Mouse (Mus musculus): Measurements from ENCODE around the gene Tpcn2. TPM values are rescaled to one million over a fixed set of nuclear protein-coding genes. Genes with fewer than 3 reads are reported as not detected.

Tpcn2 gene
- polyA plus RNA-seq, 1 experiment, result 34.7 TPM

- TF ChIP-seq POLR2A (IDR thresholded peaks at IDR 0.05; ENCODE audit: borderline replicate concordance, control insufficient read depth, low read depth, low read length), result no peak
- TF ChIP-seq CTCF (IDR thresholded peaks at IDR 0.05; ENCODE audit: control insufficient read depth, insufficient read depth, low read length), result no peak
- 80% methylated on average over 3 of the region's 3 CpGs for WGBS
- H3K4me3 ChIP-seq (replicated peaks; ENCODE audit: control insufficient read depth, low read depth, low read length), result no peak overlapping the region
Observed at GRCm38 (mm10) chr7:145143502-145144070, 140.2 kb downstream of the Tpcn2 start.

GRCm38 (mm10) chr7:145140656-145141055 lies 143.2 kb downstream of the Tpcn2 start:
- Histone ChIP-seq H3K27ac (ENCODE audit: control insufficient read depth, insufficient read depth, low read depth, low read length, poor library complexity) (no peak overlapping the region), H3K4me3 (replicated peaks; ENCODE audit: control insufficient read depth, low read depth, low read length) (no peak overlapping the region), H3K4me1 (ENCODE audit: control insufficient read depth, insufficient read depth, low read length) (no peaks in the 10 kb centered on the region)
- WGBS, result 42% methylated on average over 2 of the region's 2 CpGs
- TF ChIP-seq CTCF (IDR thresholded peaks at IDR 0.05; ENCODE audit: control insufficient read depth, insufficient read depth, low read length) (no peak), POLR2A (IDR thresholded peaks at IDR 0.05; ENCODE audit: borderline replicate concordance, control insufficient read depth, low read depth, low read length) (no peak)

More at GRCm38 (mm10) chr7:145143502-145144070, 140.2 kb downstream of the Tpcn2 start:
- no peak overlapping the region for H3K27ac ChIP-seq (ENCODE audit: control insufficient read depth, insufficient read depth, low read depth, low read length, poor library complexity)
- H3K4me1 ChIP-seq (ENCODE audit: control insufficient read depth, insufficient read depth, low read length), result no peaks in the 10 kb centered on the region

GRCm38 (mm10) chr7:145139576-145139975 lies 144.2 kb downstream of the Tpcn2 start:
- no peak overlapping the region for H3K27ac ChIP-seq (ENCODE audit: control insufficient read depth, insufficient read depth, low read depth, low read length, poor library complexity)
- no peaks in the 10 kb centered on the region for H3K4me1 ChIP-seq (ENCODE audit: control insufficient read depth, insufficient read depth, low read length)
- TF ChIP-seq CTCF (IDR thresholded peaks at IDR 0.05; ENCODE audit: control insufficient read depth, insufficient read depth, low read length) (no peak), POLR2A (IDR thresholded peaks at IDR 0.05; ENCODE audit: borderline replicate concordance, control insufficient read depth, low read depth, low read length) (no peak)
- H3K4me3 ChIP-seq (replicated peaks; ENCODE audit: control insufficient read depth, low read depth, low read length), result no peak overlapping the region
- WGBS, result 85% methylated on average over 3 of the region's 3 CpGs

- Histone ChIP-seq H3K4me3 (replicated peaks; ENCODE audit: control insufficient read depth, low read depth, low read length) (no peak overlapping the region), H3K4me1 (ENCODE audit: control insufficient read depth, insufficient read depth, low read length) (no peaks in the 10 kb centered on the region), H3K27ac (ENCODE audit: control insufficient read depth, insufficient read depth, low read depth, low read length, poor library complexity) (no peak overlapping the region)
- WGBS, result 91% methylated on average over 1 of the region's 1 CpGs
- TF ChIP-seq POLR2A (IDR thresholded peaks at IDR 0.05; ENCODE audit: borderline replicate concordance, control insufficient read depth, low read depth, low read length), result no peak
- TF ChIP-seq CTCF (IDR thresholded peaks at IDR 0.05; ENCODE audit: control insufficient read depth, insufficient read depth, low read length), result no peak
Observed at GRCm38 (mm10) chr7:145139100-145139499, 144.7 kb downstream of the Tpcn2 start.

GRCm38 (mm10) chr7:145137871-145138270 lies 145.9 kb downstream of the Tpcn2 start:
- no peak overlapping the region for H3K4me3 ChIP-seq (replicated peaks; ENCODE audit: control insufficient read depth, low read depth, low read length)
- WGBS, result 70% methylated on average over 1 of the region's 1 CpGs
- H3K27ac ChIP-seq (ENCODE audit: control insufficient read depth, insufficient read depth, low read depth, low read length, poor library complexity), result no peak overlapping the region
- H3K4me1 ChIP-seq (ENCODE audit: control insufficient read depth, insufficient read depth, low read length), result no peaks in the 10 kb centered on the region
- no peak for TF ChIP-seq CTCF (IDR thresholded peaks at IDR 0.05; ENCODE audit: control insufficient read depth, insufficient read depth, low read length)
- no peak for TF ChIP-seq POLR2A (IDR thresholded peaks at IDR 0.05; ENCODE audit: borderline replicate concordance, control insufficient read depth, low read depth, low read length)

- Histone ChIP-seq H3K4me3 (replicated peaks; ENCODE audit: control insufficient read depth, low read depth, low read length) (no peak overlapping the region), H3K4me1 (ENCODE audit: control insufficient read depth, insufficient read depth, low read length) (no peaks in the 10 kb centered on the region), H3K27ac (ENCODE audit: control insufficient read depth, insufficient read depth, low read depth, low read length, poor library complexity) (no peak overlapping the region)
- no peak for TF ChIP-seq POLR2A (IDR thresholded peaks at IDR 0.05; ENCODE audit: borderline replicate concordance, control insufficient read depth, low read depth, low read length)
- no peak for TF ChIP-seq CTCF (IDR thresholded peaks at IDR 0.05; ENCODE audit: control insufficient read depth, insufficient read depth, low read length)
- WGBS, result 86% methylated on average over 4 of the region's 4 CpGs
Observed at GRCm38 (mm10) chr7:145136831-145137230, 147.0 kb downstream of the Tpcn2 start.

Other genes with a start within 250 kb of the Tpcn2 start
- gene 1810010D01Rik, start 75.9 kb downstream of the Tpcn2 start, polyA plus RNA-seq (2011; ENCODE audit: insufficient read depth, insufficient read length, low replicate concordance, missing spikeins), result 1.9 and 2.3 TPM in 2 replicates
- not detected in 2 replicates for gene Mrgprf, start 16.8 kb upstream of the Tpcn2 start, polyA plus RNA-seq (2011; ENCODE audit: insufficient read depth, insufficient read length, low replicate concordance, missing spikeins)
- not detected in 2 replicates for gene Mrgprd, start 30.8 kb upstream of the Tpcn2 start, polyA plus RNA-seq (2011; ENCODE audit: insufficient read depth, insufficient read length, low replicate concordance, missing spikeins)

Measured in bone marrow, adult 2 months (tissue).